Mouse (Mus musculus) stomach, postnatal 0 days (tissue): ENCODE measurements around the gene Cnst.
A peak's percentile ranks its signal among the peaks of the same experiment; 100 is the strongest.

Experiments used
- CTCF ChIP-seq: IDR thresholded peaks from 2 replicates; pipeline ENCODE4 v1.5.1; 2016; ENCODE audit warnings: antibody characterized with exemption, low read depth, mild to moderate bottlenecking, moderate library complexity
- EP300 ChIP-seq: optimal IDR thresholded peaks from 2 replicates; pipeline ENCODE3; 2016; ENCODE audit warnings: antibody characterized with exemption

- TF ChIP-seq CTCF: peak; percentile 88
- TF ChIP-seq EP300: no peak
Measured at GRCm38 (mm10) chr1:179502565-179502964, 43.6 kb upstream of the Cnst start.
